Mouse (Mus musculus): ENCODE results near the gene Chn2. TPM values are rescaled to one million over a fixed set of nuclear protein-coding genes. Genes with fewer than 3 reads are reported as not detected.

The Chn2 gene
- polyA plus RNA-seq, 1 experiment from 2014 or later, result 13.4 TPM

DNA sequence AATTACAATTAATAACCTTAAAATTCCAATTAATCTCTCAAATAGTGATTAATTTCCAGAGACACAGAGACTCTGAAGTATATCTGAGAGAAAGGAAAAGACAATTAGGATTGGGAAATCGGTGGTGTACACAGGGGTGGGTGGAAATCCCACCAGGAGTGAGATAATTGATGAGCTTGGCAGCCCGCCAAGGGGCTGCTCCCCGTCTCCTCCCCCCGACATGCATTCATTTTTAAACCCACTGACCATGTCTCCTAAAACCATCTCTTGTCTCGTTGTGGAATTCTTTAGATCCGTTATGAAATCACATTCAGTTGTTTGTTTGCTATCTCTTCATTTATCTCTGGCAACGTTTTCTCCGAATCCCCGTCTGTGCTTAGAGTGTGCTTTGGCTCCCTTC, 22.0 kb downstream of the Chn2 start:
- H3K36me3 ChIP-seq, result no peaks in the 10 kb centered on the region
- WGBS, result 73% methylated on average over 9 of the region's 9 CpGs
- no peaks in the 10 kb centered on the region for H3K27me3 ChIP-seq (ENCODE audit: insufficient read depth, poor library complexity, severe bottlenecking)
- peaks cover 5% of the 10 kb centered on the region; the same call in 1 of the 2 replicates for H3K4me1 ChIP-seq (replicated peaks)
- no peak for DNase-seq (ENCODE audit: low spot score)
- H3K27ac ChIP-seq, result no peak overlapping the region
- H3K9me3 ChIP-seq, result no peaks in the 10 kb centered on the region
- H3K4me3 ChIP-seq, result no peak overlapping the region

DNA sequence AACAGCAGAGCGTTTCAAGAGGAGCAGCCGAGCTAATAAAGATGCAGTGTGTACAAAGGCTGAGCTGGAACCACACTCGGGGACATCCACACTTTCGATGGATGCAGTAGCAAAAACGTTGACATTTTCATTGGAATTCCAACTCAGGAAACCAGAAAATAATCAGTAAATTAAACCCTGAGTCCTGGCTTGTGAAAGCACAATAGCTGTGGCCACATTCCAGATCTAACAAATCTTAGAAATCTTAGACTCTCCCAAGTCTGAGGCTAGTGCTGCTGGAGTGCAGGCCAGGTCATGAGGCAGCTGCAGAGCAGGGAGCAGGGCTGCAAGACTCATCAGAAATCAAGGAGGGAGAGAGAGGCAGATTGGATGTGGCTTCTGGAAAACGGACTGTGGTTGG, 24.5 kb downstream of the Chn2 start:
- no peak overlapping the region for H3K27ac ChIP-seq
- H3K9me3 ChIP-seq, result no peaks in the 10 kb centered on the region
- H3K36me3 ChIP-seq, result no peaks in the 10 kb centered on the region
- H3K4me3 ChIP-seq, result no peak overlapping the region
- DNase-seq (ENCODE audit: low spot score), result no peak
- H3K27me3 ChIP-seq (ENCODE audit: insufficient read depth, poor library complexity, severe bottlenecking), result no peaks in the 10 kb centered on the region
- peaks cover 5% of the 10 kb centered on the region; the same call in 1 of the 2 replicates for H3K4me1 ChIP-seq (replicated peaks)
- 83% methylated on average over 6 of the region's 6 CpGs for WGBS

DNA sequence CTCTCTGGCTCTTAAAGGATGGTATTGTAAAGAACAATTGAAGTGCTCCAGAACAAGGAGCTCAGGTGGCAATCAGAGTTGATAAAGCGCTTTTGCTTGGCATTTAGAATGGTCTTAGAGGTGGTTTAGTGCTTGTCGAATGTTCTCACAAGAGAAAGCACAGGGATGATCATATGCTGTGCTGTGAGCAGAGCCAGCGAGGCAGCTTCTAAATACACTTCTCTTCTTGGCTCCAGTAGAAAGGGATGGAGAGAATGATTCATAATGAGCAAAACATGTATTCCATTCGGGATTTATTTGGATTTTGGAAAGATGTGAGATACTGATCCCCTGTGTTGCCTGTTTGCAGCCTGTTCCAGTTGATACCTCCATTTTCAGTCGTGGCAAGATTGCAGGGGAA, 28.0 kb downstream of the Chn2 start:
- peaks cover 5% of the 10 kb centered on the region; the same call in 1 of the 2 replicates for H3K4me1 ChIP-seq (replicated peaks)
- no peak overlapping the region for H3K4me3 ChIP-seq
- H3K36me3 ChIP-seq, result no peaks in the 10 kb centered on the region
- H3K27me3 ChIP-seq (ENCODE audit: insufficient read depth, poor library complexity, severe bottlenecking), result no peaks in the 10 kb centered on the region
- no peaks in the 10 kb centered on the region for H3K9me3 ChIP-seq
- DNase-seq (ENCODE audit: low spot score), result no peak
- H3K27ac ChIP-seq, result no peak overlapping the region
- 82% methylated on average over 5 of the region's 5 CpGs for WGBS

DNA sequence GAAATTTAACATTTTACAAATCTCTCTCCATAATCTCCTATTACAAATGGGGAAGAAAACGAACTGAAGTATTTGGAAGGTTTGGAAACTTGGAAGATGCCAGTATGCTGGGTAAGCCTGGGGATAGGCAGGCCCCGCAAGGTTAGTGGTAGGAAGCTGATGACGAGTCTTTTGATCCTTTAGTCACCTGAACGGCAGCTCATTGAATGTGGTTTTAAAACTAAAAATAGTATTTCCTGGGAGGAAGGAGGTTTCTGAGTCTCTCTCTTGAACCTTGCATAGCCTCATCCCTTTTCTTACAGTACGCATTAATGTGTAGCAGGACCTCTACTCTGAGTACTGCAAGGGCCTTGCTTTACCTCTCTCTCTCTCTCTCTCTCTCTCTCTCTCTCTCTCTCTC, 29.5 kb downstream of the Chn2 start:
- no peak overlapping the region for H3K4me3 ChIP-seq
- no peak overlapping the region for H3K27ac ChIP-seq
- no peaks in the 10 kb centered on the region for H3K9me3 ChIP-seq
- H3K4me1 ChIP-seq (replicated peaks), result peaks cover 6% of the 10 kb centered on the region; the same call in 1 of the 2 replicates
- DNase-seq (ENCODE audit: low spot score), result no peak
- no peaks in the 10 kb centered on the region for H3K27me3 ChIP-seq (ENCODE audit: insufficient read depth, poor library complexity, severe bottlenecking)
- 87% methylated on average over 5 of the region's 5 CpGs for WGBS
- no peaks in the 10 kb centered on the region for H3K36me3 ChIP-seq

DNA sequence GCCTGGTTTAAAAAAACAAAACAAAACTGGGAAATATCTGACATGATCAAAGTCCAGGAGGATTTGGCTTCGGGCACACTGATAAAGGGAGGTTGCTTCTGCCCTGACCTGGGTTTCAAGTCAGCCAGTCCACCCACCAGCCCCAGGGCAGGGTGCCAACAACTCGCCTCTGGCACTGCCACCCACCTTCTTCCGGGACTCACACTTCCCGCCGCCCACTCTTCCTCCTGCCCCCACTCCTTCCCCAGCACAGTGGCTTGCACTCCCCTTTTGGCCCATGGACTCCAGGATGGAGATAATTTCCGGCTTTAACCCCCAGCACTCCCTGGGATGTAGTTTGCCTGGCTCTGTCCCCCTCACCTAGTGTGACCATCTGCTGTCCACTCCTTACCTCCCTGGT, 31.4 kb downstream of the Chn2 start:
- WGBS, result 68% methylated on average over 6 of the region's 6 CpGs
- Histone ChIP-seq H3K9me3 (no peaks in the 10 kb centered on the region), H3K27me3 (ENCODE audit: insufficient read depth, poor library complexity, severe bottlenecking) (no peaks in the 10 kb centered on the region), H3K4me3 (no peak overlapping the region), H3K27ac (peak overlapping the region; percentile 23; the same call in 1 of the 2 replicates), H3K4me1 (replicated peaks) (peaks cover 13% of the 10 kb centered on the region), H3K36me3 (no peaks in the 10 kb centered on the region)
- no peak for DNase-seq (ENCODE audit: low spot score)

DNA sequence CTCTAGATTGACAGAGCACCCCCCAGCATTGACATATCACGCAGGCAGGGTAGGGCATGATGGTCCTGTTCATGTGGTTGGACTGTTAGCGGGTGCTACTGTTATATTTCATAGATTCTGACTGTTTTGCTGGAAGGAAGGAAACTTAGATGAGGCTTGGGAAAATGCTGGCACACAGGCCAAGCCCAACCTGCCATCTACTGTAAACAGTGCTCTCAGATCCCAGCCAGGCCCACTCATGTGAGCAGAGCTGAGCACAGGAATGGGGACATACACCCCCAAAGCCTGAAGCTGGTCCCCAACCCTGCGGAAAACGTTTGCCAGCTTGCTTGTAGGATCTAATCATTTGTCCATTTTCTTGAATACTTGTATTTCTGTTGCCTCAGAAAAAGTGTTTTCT, 32.1 kb downstream of the Chn2 start:
- H3K9me3 ChIP-seq, result no peaks in the 10 kb centered on the region
- WGBS, result 87% methylated on average over 4 of the region's 4 CpGs
- H3K4me3 ChIP-seq, result no peak overlapping the region
- H3K27ac ChIP-seq, result no peak overlapping the region
- H3K36me3 ChIP-seq, result no peaks in the 10 kb centered on the region
- DNase-seq (ENCODE audit: low spot score), result no peak
- H3K27me3 ChIP-seq (ENCODE audit: insufficient read depth, poor library complexity, severe bottlenecking), result no peaks in the 10 kb centered on the region
- peaks cover 13% of the 10 kb centered on the region for H3K4me1 ChIP-seq (replicated peaks)

DNA sequence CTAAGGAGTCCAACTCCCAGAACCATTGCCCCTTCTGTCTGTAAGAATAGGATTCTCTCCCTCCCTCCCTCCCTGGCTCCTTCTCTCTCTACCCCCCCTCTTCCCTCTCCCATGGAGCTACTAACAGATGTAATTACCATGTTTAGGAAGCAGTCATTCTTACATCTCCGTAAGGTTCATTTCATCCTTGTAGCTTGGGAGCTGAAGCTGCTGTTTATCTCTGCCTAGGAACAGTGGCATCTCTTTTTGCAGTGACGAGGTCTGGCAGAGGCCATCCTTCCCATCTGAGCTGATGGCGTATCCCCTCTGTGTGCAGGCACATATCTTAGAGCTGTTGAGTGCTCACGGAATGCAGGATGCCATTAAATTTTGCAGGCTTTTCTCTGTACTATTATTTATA, 35.1 kb downstream of the Chn2 start:
- no peak overlapping the region for H3K27ac ChIP-seq

DNA sequence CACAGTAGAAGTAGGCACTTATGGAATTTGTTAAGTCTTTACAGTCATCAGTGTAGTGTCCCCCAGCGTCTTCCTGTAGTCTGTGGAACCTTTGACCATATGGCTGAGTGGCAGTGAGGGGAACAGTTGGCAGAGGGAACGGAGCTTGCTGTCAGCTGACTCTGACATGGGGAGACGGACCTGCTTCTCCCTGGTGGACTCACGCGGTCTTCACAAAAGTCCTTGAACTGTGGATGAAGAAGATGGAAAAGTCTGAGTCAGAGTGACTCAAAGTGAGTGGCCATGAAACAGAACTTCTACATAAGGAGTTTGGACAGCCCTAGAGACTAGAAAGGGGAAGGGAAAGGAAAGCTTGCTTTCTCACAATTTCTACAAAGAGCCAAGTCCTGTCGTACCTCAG, 36.1 kb downstream of the Chn2 start:
- Histone ChIP-seq H3K27ac (no peak overlapping the region), H3K9me3 (no peaks in the 10 kb centered on the region), H3K4me3 (no peak overlapping the region), H3K36me3 (no peaks in the 10 kb centered on the region), H3K4me1 (replicated peaks) (peaks cover 13% of the 10 kb centered on the region), H3K27me3 (ENCODE audit: insufficient read depth, poor library complexity, severe bottlenecking) (no peaks in the 10 kb centered on the region)
- DNase-seq (ENCODE audit: low spot score), result no peak
- 84% methylated on average over 6 of the region's 6 CpGs for WGBS

More for the DNA sequence above, 35.1 kb downstream of the Chn2 start:
- no peaks in the 10 kb centered on the region for H3K36me3 ChIP-seq
- WGBS, result 75% methylated on average over 4 of the region's 4 CpGs
- H3K4me1 ChIP-seq (replicated peaks), result peaks cover 13% of the 10 kb centered on the region
- no peak for DNase-seq (ENCODE audit: low spot score)
- H3K9me3 ChIP-seq, result no peaks in the 10 kb centered on the region
- no peak overlapping the region for H3K4me3 ChIP-seq
- H3K27me3 ChIP-seq (ENCODE audit: insufficient read depth, poor library complexity, severe bottlenecking), result no peaks in the 10 kb centered on the region

DNA sequence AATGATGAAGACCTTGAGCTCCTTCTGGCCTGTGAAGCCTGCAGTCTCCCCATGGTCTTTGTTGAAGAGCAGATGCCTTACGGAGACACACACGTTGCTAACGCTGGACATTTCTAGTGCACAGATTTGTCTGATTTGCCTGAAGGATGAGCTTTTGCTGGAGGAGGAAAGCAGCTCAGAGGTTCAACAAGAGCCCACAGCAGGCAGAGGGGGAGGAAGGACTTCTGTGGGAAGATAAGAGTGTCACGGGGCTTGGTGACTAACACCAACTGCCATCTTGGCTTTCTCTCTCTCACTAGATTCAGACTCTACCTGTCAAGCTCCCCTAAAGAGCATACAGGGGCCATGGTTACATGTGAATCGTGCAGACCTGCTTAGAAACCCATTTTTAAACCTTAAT, 37.3 kb downstream of the Chn2 start:
- no peaks in the 10 kb centered on the region for H3K27me3 ChIP-seq (ENCODE audit: insufficient read depth, poor library complexity, severe bottlenecking)
- H3K36me3 ChIP-seq, result no peaks in the 10 kb centered on the region
- no peak overlapping the region for H3K4me3 ChIP-seq
- peaks cover 9% of the 10 kb centered on the region for H3K4me1 ChIP-seq (replicated peaks)
- 89% methylated on average over 5 of the region's 5 CpGs for WGBS
- no peaks in the 10 kb centered on the region for H3K9me3 ChIP-seq
- H3K27ac ChIP-seq, result no peak overlapping the region
- DNase-seq (ENCODE audit: low spot score), result no peak

DNA sequence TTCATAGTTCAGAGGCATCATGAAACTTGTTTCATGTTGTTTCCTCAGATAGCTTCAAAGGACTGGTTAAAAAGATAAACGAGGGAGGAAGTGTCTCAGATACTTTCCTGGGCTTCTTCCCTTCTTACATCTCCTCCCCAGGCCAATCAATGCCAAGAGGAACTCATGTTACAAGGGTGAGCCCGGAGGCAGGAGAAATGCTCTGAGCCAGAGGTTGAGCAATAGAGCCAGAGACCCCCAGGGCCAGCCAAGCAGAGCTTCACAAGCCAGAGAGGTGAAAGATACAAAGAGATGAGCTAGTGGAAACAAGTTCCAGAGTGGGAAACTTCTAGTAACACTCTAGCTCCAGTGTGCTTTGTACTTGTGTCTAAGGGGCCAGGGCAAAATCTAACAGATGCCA, 38.9 kb downstream of the Chn2 start:
- Histone ChIP-seq H3K9me3 (no peaks in the 10 kb centered on the region), H3K36me3 (no peaks in the 10 kb centered on the region), H3K4me3 (no peak overlapping the region), H3K4me1 (replicated peaks) (peaks cover 9% of the 10 kb centered on the region), H3K27ac (no peak overlapping the region), H3K27me3 (ENCODE audit: insufficient read depth, poor library complexity, severe bottlenecking) (0 out of 2 replicates have a peak, but pooled peaks cover 3% of the 10 kb centered on the region)
- DNase-seq (ENCODE audit: low spot score), result no peak
- WGBS, result 63% methylated on average over 2 of the region's 2 CpGs

DNA sequence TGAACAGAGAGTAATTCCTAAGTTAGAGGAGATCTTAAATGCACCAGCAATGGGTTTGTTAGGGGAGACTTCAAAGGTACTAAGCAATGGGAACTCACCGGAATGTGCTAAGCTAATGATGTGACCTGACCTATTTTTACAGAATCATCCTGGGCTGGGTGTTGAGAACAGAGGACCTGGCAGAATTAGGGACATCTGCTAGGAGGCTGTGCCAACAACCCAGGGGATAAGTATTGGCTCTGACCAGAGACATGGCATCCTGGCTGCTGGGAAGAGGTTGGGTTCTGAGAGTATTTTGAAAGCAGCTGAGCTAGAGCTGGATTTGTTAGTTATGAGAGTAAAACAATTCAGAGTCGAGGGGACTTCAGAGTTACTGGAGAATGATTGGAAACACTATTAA, 40.5 kb downstream of the Chn2 start:
- no peaks in the 10 kb centered on the region for H3K9me3 ChIP-seq
- DNase-seq (ENCODE audit: low spot score), result no peak
- no peak overlapping the region for H3K27ac ChIP-seq
- H3K4me1 ChIP-seq (replicated peaks), result peaks cover 9% of the 10 kb centered on the region; the same call in 1 of the 2 replicates
- no peaks in the 10 kb centered on the region for H3K36me3 ChIP-seq
- WGBS, result 89% methylated on average over 2 of the region's 2 CpGs
- H3K27me3 ChIP-seq (ENCODE audit: insufficient read depth, poor library complexity, severe bottlenecking), result 0 out of 2 replicates have a peak, but pooled peaks cover 3% of the 10 kb centered on the region
- no peak overlapping the region for H3K4me3 ChIP-seq

DNA sequence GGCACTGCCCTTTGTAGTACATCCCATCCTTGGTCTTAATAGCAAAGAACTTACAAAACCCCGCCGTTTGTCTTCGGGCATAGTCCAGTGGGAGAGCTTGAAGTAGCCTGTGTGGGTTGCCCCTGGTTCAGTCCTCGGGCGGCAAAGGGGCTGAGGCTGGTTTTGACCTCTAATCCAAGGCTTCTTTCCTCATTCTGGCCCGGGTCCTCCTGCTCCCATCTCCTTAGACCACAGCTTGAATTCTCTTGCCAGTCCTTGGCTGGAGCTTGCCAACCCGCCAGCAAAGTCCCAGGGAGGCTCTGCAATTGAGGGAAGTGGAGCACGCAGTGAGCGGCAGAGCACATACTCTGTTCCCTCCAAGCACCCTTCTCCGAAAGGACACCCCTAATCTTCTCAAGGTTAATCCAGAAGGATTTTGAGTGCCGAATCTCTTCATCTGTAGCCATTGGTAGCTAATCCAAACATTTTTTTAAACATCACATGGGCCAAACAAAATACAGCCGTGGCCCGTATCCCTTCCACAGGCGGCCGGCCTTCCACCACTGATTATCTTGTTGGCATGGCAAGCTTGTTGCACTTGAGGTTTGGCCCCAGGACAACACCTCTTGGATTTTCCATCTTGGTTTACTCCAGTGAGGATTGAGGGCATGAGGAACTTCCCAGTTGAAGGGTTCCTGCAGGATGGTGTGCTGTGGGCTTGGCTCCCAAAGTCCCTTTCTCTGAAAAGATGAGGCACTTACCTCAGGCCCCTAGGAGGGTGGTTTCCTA, 41.3 kb downstream of the Chn2 start:
- Histone ChIP-seq H3K9me3 (no peaks in the 10 kb centered on the region), H3K4me3 (no peak overlapping the region), H3K27ac (no peak overlapping the region), H3K36me3 (no peaks in the 10 kb centered on the region), H3K4me1 (replicated peaks) (peaks cover 12% of the 10 kb centered on the region; the same call in 1 of the 2 replicates), H3K27me3 (ENCODE audit: insufficient read depth, poor library complexity, severe bottlenecking) (0 out of 2 replicates have a peak, but pooled peaks cover 3% of the 10 kb centered on the region)
- 95% methylated on average over 15 of the region's 15 CpGs for WGBS
- no peak for DNase-seq (ENCODE audit: low spot score)

DNA sequence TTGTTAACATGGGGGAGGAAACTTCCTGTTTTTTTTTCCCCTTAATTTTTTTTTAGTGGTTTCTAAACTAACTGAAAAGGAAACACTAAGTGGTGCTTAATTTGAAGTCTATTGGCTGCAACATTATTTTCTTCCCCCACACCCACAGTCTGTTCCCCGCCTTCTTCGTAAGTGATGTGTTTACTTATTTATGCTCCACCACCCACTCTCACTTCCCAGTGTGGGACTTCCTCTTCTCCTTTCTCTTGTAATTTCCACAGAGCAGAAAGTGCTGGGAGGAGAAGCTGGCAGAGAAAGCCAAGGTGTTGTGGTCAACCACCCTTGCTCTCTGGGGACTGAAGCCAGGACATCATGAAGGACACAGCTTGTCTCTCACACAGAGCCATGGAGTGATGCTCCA, 43.2 kb downstream of the Chn2 start:
- 81% methylated on average over 2 of the region's 2 CpGs for WGBS
- no peak overlapping the region for H3K27ac ChIP-seq
- H3K27me3 ChIP-seq (ENCODE audit: insufficient read depth, poor library complexity, severe bottlenecking), result 0 out of 2 replicates have a peak, but pooled peaks cover 3% of the 10 kb centered on the region
- H3K4me1 ChIP-seq (replicated peaks), result peaks cover 12% of the 10 kb centered on the region; the same call in 1 of the 2 replicates
- DNase-seq (ENCODE audit: low spot score), result no peak
- H3K9me3 ChIP-seq, result no peaks in the 10 kb centered on the region
- H3K36me3 ChIP-seq, result no peaks in the 10 kb centered on the region
- no peak overlapping the region for H3K4me3 ChIP-seq
